Mouse (Mus musculus) MN1 (cell line): ENCODE measurements around the gene Serpine2.

Source experiments
- DNase-seq: peaks from one replicate; pipeline ENCODE4 v3.0.0-alpha.2; 2016; ENCODE audit warnings: low spot score

Gene Serpine2

DNA sequence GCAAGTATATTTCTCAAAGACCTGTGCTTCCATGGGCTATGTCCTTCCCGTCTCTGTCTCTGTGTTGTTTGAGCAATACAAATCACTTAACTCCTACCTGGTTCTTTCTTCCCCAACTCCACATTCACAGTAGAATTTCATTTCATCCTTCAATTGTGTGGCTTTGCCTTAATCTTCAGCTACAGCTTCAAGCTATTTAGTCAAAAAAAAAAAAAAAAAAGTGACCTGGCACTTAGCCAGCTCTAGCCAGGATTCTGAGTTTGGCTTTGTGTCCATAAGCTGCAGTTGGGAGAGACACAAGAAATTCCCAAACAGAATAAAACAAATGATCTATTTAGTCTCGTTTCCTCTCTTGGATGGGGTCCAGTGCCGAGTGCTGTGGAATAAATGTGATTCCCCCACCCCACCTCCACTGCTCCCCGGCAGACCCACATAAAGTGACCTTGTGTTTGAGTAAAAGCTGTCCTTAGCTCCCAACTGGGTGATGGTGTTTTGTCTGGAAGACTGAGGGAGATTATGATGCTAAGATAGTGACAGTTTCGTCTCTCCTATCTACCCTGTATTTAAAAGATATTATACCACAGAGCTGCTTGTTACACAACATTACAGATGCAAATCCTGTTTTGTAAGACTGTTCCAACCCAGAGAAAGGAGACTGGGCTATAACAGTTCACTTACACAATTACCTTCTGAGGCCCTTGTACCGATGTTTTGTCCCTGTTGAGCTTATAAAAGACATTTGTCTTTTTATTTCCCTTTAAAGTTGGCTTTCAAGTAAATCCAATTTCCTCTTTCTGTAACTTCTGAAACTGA, at the start of gene Serpine2:
Gene Serpine2, minus strand, starts transcription at position 51 of the 813 bp plus-strand sequence.
- no peak for DNase-seq

DNA sequence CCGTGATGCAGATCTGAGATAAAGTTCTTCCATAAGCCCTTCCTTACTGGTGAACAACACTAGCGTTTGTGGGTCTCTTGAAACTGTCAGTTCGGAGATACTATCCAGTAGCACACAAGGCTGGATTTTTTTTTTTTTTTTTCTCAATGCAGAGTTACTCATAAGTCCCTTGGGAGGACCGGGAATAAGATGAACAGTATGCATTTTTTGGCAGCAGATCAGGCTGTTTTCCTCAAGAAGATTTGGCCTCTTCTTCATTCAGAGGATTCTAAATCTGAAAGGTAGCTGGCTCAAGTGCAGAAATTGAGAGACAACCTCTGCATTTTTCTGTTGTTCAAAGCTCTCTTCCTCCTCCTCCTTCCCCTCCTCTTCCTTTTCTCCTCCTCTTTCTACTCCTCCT, 46.8 kb upstream of the Serpine2 start:
- peak; percentile 7 for DNase-seq

DNA sequence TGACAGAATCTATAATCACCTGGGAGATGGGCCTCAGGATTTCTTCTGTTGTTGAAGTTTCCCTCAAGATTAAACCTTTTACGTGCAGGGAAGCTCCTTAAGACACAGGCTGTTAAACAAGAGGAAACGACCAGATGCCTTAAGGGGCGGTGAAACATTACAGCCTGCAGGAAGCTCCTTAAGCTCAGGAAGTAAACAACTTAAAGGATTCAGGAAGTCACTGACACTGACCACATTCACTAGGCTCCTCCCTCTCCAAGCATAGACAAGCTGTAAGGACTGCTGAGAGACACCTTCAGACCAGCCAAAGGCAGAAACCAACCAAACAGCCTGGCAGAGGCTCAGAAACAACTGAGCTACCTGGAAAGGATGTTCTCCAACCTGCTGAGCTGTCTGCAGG, 44.3 kb upstream of the Serpine2 start:
- no peak for DNase-seq

DNA sequence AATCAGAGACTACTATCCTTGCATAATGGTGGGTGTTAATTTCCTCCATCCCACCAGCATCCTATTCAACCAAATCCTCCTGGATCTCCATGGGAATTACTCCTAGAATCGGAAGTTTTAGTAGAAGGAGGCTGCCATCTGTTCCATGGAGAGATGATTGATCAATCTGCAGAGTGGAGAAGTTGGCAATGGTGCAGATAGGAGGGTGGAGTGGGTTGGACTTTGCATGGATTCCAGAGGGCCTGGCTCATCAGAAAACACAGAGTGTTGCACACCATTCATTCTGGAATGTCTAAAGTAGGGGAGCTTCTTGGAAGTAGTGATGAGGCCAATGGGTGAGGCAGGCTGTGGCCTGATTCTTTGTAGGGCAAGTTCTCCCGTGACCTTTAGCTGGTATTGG, 41.9 kb upstream of the Serpine2 start:
- DNase-seq = no peak

GRCm38 (mm10) chr1:79882648-79883047, 21.7 kb upstream of the Serpine2 start:
- DNase-seq = no peak

DNA sequence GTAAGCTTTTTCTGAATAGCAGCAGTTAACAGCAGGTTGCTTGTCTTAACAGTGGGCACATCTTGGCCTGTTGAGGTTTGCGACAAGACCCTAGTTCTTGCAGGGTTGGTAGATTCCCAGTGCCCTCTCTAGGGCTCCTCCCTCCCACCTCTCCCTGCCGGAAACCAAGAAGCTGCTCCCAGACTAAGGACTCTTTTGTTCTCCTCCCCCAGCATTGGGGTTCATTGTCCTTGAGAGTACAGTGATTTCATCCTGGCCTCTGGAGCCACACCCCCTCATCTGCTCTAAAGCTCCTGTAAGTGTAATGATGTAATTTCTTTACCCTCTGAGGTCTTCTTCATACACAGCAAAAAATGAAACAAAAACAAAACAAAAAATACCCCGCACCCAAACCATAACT, 13.8 kb upstream of the Serpine2 start:
- DNase-seq = no peak

GRCm38 (mm10) chr1:79860411-79861039, 455 bp downstream of the Serpine2 start:
- no peak for DNase-seq

- DNase-seq = no peak
These were observed 1.0 kb downstream of the Serpine2 start for GRCm38 (mm10) chr1:79859975-79860374.

GRCm38 (mm10) chr1:79859026-79859425, 2.0 kb downstream of the Serpine2 start:
- no peak for DNase-seq

DNA sequence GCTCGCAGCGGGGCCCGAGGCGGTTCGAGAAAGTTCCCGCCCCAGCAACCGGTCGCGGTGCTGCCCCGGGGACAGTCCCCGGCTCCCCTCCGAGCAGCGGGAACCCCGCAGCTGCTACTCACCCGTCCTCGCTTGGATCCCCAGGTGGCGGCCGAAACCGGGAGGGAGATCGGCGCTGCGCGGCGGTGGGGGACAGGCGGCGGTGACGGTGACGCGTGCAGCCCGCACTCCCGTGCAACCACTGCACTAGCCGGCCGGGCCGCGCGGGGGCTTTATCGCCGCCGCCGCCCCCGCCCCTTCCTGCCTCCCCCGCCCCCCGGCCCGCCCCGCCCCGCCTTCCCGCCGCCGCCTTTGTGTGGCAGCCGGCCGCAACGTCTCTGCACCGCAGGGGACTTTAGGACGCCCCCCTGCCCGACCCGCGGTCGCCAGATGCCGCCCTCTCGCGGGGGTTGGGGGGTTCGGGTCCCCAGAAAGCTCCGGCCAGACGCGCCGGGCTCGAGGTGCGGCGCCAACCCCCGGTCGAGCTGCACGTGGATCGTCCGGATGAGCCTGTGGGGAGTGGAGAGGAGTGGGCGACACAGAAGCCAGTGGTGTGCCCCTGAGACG, 2.5 kb downstream of the Serpine2 start:
- no peak for DNase-seq

GRCm38 (mm10) chr1:79857681-79858388, 3.1 kb downstream of the Serpine2 start:
- no peak for DNase-seq

- DNase-seq = no peak
These were observed 4.2 kb downstream of the Serpine2 start for GRCm38 (mm10) chr1:79856756-79857155.

DNA sequence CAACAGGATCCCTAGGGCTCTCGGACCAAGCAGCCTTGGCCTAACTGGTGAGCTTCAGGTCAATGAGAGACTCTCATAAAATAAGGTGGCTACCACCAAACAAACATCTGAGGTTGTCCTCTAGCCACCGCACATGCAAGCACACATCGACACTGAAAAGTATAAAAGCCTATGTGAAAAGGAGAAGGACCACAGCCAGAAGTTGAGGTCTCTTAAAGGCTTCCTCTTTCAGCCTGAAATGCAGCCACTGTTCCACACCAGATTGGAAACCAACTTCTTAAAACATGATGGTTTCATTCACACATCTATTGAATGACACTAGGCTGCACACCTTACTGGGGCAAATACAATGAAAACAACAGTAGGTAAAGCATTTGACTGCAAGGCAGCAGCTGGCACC, 7.5 kb downstream of the Serpine2 start:
- DNase-seq = no peak

DNA sequence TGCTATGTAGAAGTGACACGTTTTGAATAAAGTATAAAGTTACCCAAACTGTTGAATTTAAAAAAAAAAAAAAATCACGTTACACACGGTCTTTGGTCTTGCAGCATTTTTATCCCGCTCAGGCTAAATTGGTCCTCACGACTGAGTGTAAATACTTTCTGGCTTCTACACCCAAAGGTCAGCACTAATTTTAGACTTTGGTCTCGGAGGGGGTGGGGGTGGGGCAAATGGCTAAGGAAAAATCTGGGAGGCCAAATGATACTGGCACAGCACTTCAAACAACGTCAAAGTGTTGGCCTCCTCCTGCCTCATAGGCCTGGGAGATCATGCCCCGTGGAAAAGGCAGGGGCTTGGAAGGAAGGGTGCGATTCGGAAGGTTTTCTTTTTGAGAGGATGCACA, 10.6 kb downstream of the Serpine2 start:
- DNase-seq = no peak

DNA sequence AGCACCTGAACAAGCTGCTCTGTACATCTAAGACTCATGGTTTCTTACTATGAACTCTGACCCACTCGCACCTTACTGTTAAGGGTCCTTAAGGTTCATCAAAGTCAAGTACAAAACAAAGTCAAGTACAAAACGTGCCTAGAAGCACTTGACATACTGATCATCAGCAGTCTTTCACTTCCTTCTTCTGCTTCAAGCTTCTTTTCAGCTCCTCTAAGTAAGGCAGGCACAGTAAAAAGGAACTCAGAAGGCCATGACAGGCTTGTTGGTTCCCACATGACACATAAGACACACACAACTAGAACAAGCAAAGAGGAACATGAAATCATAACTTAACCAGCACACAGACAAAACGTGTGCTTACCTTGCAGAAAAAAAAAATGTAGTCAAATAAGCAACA, 12.3 kb downstream of the Serpine2 start:
- DNase-seq = no peak

- DNase-seq = no peak
These were observed 14.1 kb downstream of the Serpine2 start for GRCm38 (mm10) chr1:79846891-79847290.

DNA sequence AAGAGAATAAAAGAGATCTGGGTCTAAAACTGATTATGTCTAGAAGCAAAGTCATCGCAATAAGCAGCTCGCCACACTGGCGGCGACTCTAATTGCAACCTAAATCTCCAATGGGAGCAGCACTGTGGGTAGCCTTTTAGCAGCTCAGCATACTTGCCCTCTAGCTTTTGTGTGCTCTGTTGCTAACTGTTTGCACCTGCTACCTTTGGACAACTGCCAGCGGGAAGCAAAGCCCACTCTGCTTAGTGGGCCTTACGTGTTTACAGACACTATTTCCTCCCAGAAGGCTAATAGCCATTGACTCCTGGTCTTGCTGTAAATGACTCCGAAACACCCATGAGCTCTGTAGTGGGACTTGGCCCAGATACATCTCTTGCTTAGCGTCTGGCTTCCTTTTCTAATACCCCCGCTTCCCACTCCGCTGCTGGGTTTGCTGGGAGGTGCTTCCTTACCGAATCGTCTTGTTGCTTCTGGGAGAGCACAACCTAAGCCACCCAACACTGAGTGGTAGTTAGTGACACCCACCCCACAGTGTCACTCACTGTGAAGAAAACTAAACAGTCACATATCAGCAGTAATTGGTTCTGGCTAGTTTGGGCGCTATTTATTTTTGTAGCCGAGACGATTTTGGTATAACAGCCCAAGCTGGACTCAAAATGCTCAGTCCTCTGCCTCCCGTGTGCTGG, 28.1 kb downstream of the Serpine2 start:
- no peak for DNase-seq

GRCm38 (mm10) chr1:79823951-79824633, 36.9 kb downstream of the Serpine2 start:
- DNase-seq = no peak

DNA sequence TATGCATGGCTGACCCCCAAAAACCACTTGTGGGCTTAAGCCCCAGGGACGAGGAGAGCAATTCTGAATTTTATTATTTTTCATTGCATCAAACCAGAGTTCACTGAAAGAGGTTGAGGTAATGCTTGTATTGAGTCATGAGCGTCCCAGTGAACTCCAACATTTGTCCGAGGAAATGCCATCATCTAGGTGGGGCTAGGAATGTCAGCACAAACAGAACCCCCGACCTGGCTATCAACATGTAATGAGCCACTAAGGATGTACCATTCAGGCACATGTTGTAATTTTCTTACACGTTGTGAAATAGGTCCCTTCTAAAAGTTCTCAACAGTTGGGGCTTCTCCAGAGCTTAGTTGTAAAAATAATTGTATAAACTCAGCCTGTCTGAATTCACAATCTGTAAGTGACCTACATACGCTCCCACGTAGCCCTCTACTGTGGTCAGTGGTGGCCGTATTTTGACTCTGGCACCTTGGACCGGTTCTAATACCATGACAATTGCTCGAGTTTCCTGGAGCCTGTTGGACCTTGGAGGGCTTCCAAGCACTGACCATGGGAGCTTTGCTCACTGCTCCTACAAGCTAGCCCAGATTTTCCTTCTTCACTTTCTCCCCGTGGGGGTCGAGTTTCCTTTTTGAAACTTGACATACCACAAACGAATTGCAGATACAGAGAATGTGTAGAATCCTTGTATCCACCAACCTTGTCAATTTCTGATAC, 38.0 kb downstream of the Serpine2 start:
- no peak for DNase-seq

GRCm38 (mm10) chr1:79819296-79819879, 41.6 kb downstream of the Serpine2 start:
- no peak for DNase-seq
